Mouse (Mus musculus): ENCODE data around the gene Cdc42se2.

Gene Cdc42se2

GRCm38 (mm10) chr11:54794678-54795077 lies 7.2 kb upstream of the Cdc42se2 start:
- in situ Hi-C loops (cut with MboI, MseI) = no loop called here

GRCm38 (mm10) chr11:54793173-54793572 lies 5.7 kb upstream of the Cdc42se2 start:
- in situ Hi-C loops (cut with MboI, MseI) = no loop called here

- in situ Hi-C loops (cut with MboI, MseI) = no loop called here
Observed at GRCm38 (mm10) chr11:54791458-54791857, 4.0 kb upstream of the Cdc42se2 start.

- in situ Hi-C loops (cut with MboI, MseI) = loop anchor here in 1 of 2 experiments (5.0 kb wide), 1 partner anchor 70 kb away; no protein-coding TSS in a partner anchor
Observed at GRCm38 (mm10) chr11:54786858-54787487, 502 bp downstream of the Cdc42se2 start.

GRCm38 (mm10) chr11:54785566-54785965 lies 1.9 kb downstream of the Cdc42se2 start:
- in situ Hi-C loops (cut with MboI, MseI) = loop anchor here in 1 of 2 experiments (5.0 kb wide), 1 partner anchor 72 kb away; no protein-coding TSS in a partner anchor

GRCm38 (mm10) chr11:54784436-54784835 lies 3.0 kb downstream of the Cdc42se2 start:
- in situ Hi-C loops (cut with MboI, MseI) = no loop called here

- in situ Hi-C loops (cut with MboI, MseI) = no loop called here
Observed at GRCm38 (mm10) chr11:54782253-54782652, 5.2 kb downstream of the Cdc42se2 start.

GRCm38 (mm10) chr11:54779946-54780345 lies 7.5 kb downstream of the Cdc42se2 start:
- in situ Hi-C loops (cut with MboI, MseI) = no loop called here

- in situ Hi-C loops (cut with MboI, MseI) = no loop called here
Observed at GRCm38 (mm10) chr11:54778131-54778844, 9.2 kb downstream of the Cdc42se2 start.

GRCm38 (mm10) chr11:54777387-54778130 lies 9.9 kb downstream of the Cdc42se2 start:
- in situ Hi-C loops (cut with MboI, MseI) = no loop called here

- in situ Hi-C loops (cut with MboI, MseI) = no loop called here
Observed at GRCm38 (mm10) chr11:54776735-54777333, 10.6 kb downstream of the Cdc42se2 start.

- in situ Hi-C loops (cut with MboI, MseI) = no loop called here
Observed at GRCm38 (mm10) chr11:54776367-54776701, 11.1 kb downstream of the Cdc42se2 start.

GRCm38 (mm10) chr11:54775628-54776366 lies 11.7 kb downstream of the Cdc42se2 start:
- in situ Hi-C loops (cut with MboI, MseI) = no loop called here

GRCm38 (mm10) chr11:54774282-54775078 lies 13.0 kb downstream of the Cdc42se2 start:
- in situ Hi-C loops (cut with MboI, MseI) = no loop called here

- in situ Hi-C loops (cut with MboI, MseI) = no loop called here
Observed at GRCm38 (mm10) chr11:54771549-54771948, 15.9 kb downstream of the Cdc42se2 start.

- in situ Hi-C loops (cut with MboI, MseI) = no loop called here
Observed at GRCm38 (mm10) chr11:54769843-54770242, 17.6 kb downstream of the Cdc42se2 start.

- in situ Hi-C loops (cut with MboI, MseI) = no loop called here
Observed at GRCm38 (mm10) chr11:54768116-54768690, 19.3 kb downstream of the Cdc42se2 start.

GRCm38 (mm10) chr11:54764759-54765158 lies 22.7 kb downstream of the Cdc42se2 start:
- in situ Hi-C loops (cut with MboI, MseI) = no loop called here

GRCm38 (mm10) chr11:54764026-54764425 lies 23.4 kb downstream of the Cdc42se2 start:
- in situ Hi-C loops (cut with MboI, MseI) = no loop called here

- in situ Hi-C loops (cut with MboI, MseI) = no loop called here
Observed at GRCm38 (mm10) chr11:54762735-54763134, 24.7 kb downstream of the Cdc42se2 start.

All from T-helper 17 cell (primary cell).